Mouse (Mus musculus) myocyte (in vitro differentiated cells): ENCODE data around the gene Sparc.

Experiments
- CEBPB ChIP-seq: IDR thresholded peaks from 2 replicates; pipeline ENCODE4 v1.6.1; 2011; ENCODE audit warnings: mild to moderate bottlenecking, moderate library complexity; ENCODE audit not compliant: poor library complexity, insufficient read depth, severe bottlenecking
- E2F4 ChIP-seq: IDR thresholded peaks from one replicate; pipeline ENCODE4 v1.6.1; 2011; ENCODE audit warnings: mild to moderate bottlenecking, control low read depth, moderate library complexity; ENCODE audit not compliant: insufficient read depth
- MAX ChIP-seq: IDR thresholded peaks from one replicate; pipeline ENCODE4 v1.6.1; 2011; ENCODE audit warnings: low read depth, mild to moderate bottlenecking, control low read depth
- POLR2A ChIP-seq: IDR thresholded peaks from one replicate; pipeline ENCODE4 v1.6.1; 2011; ENCODE audit warnings: low read depth, mild to moderate bottlenecking, control low read depth, moderate library complexity; ENCODE audit not compliant: insufficient read length
- POLR2AphosphoS2 ChIP-seq: IDR thresholded peaks from one replicate; pipeline ENCODE4 v1.6.1; 2011; ENCODE audit warnings: low read depth, control low read depth; ENCODE audit not compliant: insufficient read length
- TCF12 ChIP-seq: IDR thresholded peaks from one replicate; pipeline ENCODE4 v1.6.1; 2011; ENCODE audit warnings: mild to moderate bottlenecking, control low read depth; ENCODE audit not compliant: poor library complexity, insufficient read depth, severe bottlenecking
- USF1 ChIP-seq: IDR thresholded peaks from one replicate; pipeline ENCODE4 v1.6.1; 2011; ENCODE audit warnings: low read depth, mild to moderate bottlenecking, control low read depth, moderate library complexity

DNA sequence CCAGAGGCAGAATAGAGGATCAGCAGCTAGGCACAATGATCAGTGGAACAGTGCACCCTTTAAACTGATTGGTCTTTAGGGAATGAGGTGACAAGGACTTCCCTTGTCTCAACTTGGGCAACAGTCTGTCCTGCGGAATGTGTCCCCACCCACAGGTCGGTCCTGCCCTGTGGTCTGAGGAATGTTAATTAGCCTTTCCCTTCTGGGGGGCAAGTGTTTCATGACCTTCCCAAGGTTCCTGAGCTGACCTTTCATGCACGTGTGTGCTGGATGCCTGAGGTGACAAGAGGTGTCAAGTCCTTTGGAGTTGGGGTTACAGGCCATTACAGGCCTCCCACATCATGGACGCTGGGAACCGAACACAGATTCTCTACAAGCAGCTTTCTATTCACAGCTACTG, 16.7 kb upstream of the Sparc start:
- TF ChIP-seq TCF12 (no peak), POLR2A (no peak), E2F4 (no peak), CEBPB (no peak), USF1 (no peak), MAX (no peak), POLR2AphosphoS2 (no peak)
